Mouse (Mus musculus) kidney, embryonic 16.5 days (tissue): ENCODE measurements around the gene Cdc40. TPM values are rescaled to one million over a fixed set of nuclear protein-coding genes. Genes with fewer than 3 reads are reported as not detected.

Experiments
- ATAC-seq: fragments of 200-750 bp; cut with Nextera tagmentation; 2 replicates; pipeline ENCODE4 v1.8.0; 2017; ENCODE audit warnings: moderate TSS enrichment; ENCODE audit not compliant: low FRiP score, low TSS enrichment
- H3K27ac ChIP-seq: fragments of 300-500 bp; sonication (generic); 2 replicates; pipeline ENCODE4 v1.5.1; 2014; ENCODE audit warnings: low read length
- H3K27me3 ChIP-seq: fragments of 300-500 bp; sonication (generic); 2 replicates; pipeline ENCODE4 v1.6.1; 2014; ENCODE audit warnings: low read length, control low read depth, mixed read lengths; ENCODE audit not compliant: insufficient read depth
- H3K36me3 ChIP-seq: fragments of 300-500 bp; sonication (generic); 2 replicates; pipeline ENCODE4 v1.6.1; 2014; ENCODE audit warnings: low read length, control low read depth, mixed read lengths; ENCODE audit not compliant: insufficient read depth
- H3K4me1 ChIP-seq: fragments of 300-500 bp; sonication (generic); 2 replicates; pipeline ENCODE4 v1.6.1; 2014; ENCODE audit warnings: low read length, control low read depth, mixed read lengths; ENCODE audit not compliant: insufficient read depth
- H3K4me2 ChIP-seq: fragments of 300-500 bp; sonication (generic); replicated peaks from 2 replicates; pipeline ENCODE4 v1.6.1; 2014; ENCODE audit warnings: low read depth, low read length
- H3K4me3 ChIP-seq: fragments of 300-500 bp; sonication (generic); 2 replicates; pipeline ENCODE4 v1.5.1; 2014; ENCODE audit warnings: mild to moderate bottlenecking, low read length
- H3K9ac ChIP-seq: fragments of 300-500 bp; sonication (generic); replicated peaks from 2 replicates; pipeline ENCODE4 v1.6.1; 2014; ENCODE audit warnings: low read length
- H3K9me3 ChIP-seq: fragments of 300-500 bp; sonication (generic); 2 replicates; pipeline ENCODE4 v1.6.1; 2016; ENCODE audit warnings: low read length, control low read depth
- WGBS: fragments of 180-500 bp; shearing (Covaris S2); extraction: QIAGEN DNeasy Blood & Tissue Kit; methylation state at CpG from one replicate; pipeline ENCODE4 v1.1.7; 2014; 5-methylcytosine and 5-hydroxymethylcytosine counted together
- polyA plus RNA-seq: library from polyadenylated mRNA; unstranded; fragments of >200 nt; fragmentation: Nextera tagmentation; extraction: Ambion mirVana; gene quantifications from 2 replicates; pipeline ENCODE4 v1.2.1, GENCODE M21; 2015

Cdc40 gene
- polyA plus RNA-seq, 1 experiment from 2014 or later, result 38.5 TPM

DNA sequence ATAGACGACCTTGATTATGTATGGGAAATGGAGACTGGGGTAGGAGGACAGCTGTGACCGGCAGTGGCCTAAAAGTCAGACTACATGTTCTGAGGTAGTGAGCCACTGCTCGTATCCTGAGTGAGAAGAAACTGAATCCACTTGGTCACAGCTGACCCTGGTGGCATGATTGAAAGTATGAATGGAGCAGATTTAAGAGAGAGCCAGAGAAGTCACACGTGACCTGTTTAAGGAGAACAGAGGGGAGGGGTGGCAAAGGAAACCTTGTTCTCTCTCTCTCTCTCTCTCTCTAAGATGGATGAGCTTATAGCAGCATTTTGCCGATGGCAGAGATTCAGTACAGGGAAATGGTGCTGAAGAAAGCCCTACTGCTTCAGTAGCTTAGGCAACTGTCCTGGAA is 13.5 kb upstream of the Cdc40 start:
- WGBS, result 36% methylated on average over 5 of the region's 5 CpGs
- Histone ChIP-seq H3K27me3 (no peaks in the 10 kb centered on the region), H3K36me3 (no peaks in the 10 kb centered on the region), H3K9ac (no peak overlapping the region), H3K9me3 (no peaks in the 10 kb centered on the region), H3K4me1 (0 out of 2 replicates have a peak, but pooled peaks cover 7% of the 10 kb centered on the region), H3K27ac (no peak overlapping the region), H3K4me3 (no peak overlapping the region), H3K4me2 (no peak overlapping the region)
- no peak for ATAC-seq

DNA sequence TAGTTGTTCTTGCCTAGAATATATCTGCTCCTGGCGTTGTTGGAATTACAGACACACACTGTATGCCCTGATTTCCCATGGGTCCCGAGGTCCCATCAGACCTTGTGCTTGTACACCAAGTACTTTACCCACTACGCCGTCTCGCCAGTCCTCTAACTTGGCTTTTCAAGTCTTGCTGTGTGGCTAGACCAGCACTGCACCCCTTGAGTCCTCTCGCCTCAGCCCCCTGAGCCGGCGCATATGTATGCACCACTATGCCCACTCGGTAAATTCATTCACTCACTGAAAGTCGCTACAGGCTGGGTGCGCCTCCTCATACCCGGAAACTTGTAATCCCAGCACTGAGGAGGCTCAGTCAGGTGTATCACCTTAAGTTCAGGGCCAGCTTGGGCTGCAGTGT is 12.7 kb upstream of the Cdc40 start:
- WGBS, result 87% methylated on average over 12 of the region's 12 CpGs
- Histone ChIP-seq H3K9me3 (no peaks in the 10 kb centered on the region), H3K4me3 (no peak overlapping the region), H3K4me1 (0 out of 2 replicates have a peak, but pooled peaks cover 7% of the 10 kb centered on the region), H3K27ac (no peak overlapping the region), H3K27me3 (no peaks in the 10 kb centered on the region), H3K4me2 (no peak overlapping the region), H3K9ac (no peak overlapping the region), H3K36me3 (no peaks in the 10 kb centered on the region)
- ATAC-seq, result no peak

DNA sequence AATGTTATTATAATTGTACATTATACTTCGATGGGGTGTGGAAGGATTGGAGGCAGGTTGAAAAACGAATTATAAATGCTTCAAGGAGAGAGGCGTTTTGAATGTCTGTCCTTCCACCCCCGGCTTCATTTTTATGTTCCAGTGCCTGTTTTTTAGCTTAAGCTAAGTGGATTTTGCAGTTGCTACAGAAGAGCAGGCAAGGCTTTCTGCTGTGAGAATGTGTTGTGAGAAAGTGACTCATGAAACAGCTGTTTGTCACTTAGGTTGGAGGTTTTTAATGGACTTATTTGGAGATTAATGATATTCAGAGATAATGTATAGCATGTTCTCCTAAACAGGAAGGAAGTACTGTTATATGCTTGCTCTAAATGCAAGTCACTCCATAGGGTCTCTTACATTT is 6.0 kb upstream of the Cdc40 start:
- no peak overlapping the region for H3K4me2 ChIP-seq
- no peak overlapping the region for H3K27ac ChIP-seq
- H3K4me1 ChIP-seq, result no peaks in the 10 kb centered on the region
- ATAC-seq, result no peak
- H3K9ac ChIP-seq, result no peak overlapping the region
- WGBS, result 72% methylated on average over 4 of the region's 4 CpGs
- no peaks in the 10 kb centered on the region for H3K27me3 ChIP-seq
- no peaks in the 10 kb centered on the region for H3K36me3 ChIP-seq
- H3K4me3 ChIP-seq, result no peak overlapping the region
- H3K9me3 ChIP-seq, result no peaks in the 10 kb centered on the region

DNA sequence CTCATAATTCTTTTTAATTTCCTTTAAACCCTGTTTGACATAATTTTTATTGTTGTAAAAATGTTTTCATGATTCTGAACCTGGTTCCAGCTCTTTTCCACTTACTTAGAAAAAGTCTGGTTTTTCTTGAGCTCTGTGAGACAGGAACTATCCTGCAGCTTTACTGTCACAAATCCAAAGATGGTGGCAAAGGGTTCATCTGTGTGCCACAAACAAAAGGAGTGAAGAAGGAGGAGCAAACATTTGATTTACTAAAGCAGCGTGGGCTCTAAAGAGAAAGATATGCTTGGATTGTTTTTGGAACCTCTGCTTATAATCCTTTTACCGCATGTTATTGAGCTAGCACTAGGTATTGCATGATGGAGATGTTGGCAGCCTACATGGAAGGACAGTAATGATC is 4.2 kb upstream of the Cdc40 start:
- Histone ChIP-seq H3K9ac (no peak overlapping the region), H3K4me3 (no peak overlapping the region), H3K27ac (no peak overlapping the region), H3K4me1 (no peaks in the 10 kb centered on the region), H3K27me3 (no peaks in the 10 kb centered on the region), H3K9me3 (no peaks in the 10 kb centered on the region), H3K4me2 (no peak overlapping the region), H3K36me3 (no peaks in the 10 kb centered on the region)
- WGBS, result 76% methylated on average over 2 of the region's 2 CpGs
- no peak for ATAC-seq

DNA sequence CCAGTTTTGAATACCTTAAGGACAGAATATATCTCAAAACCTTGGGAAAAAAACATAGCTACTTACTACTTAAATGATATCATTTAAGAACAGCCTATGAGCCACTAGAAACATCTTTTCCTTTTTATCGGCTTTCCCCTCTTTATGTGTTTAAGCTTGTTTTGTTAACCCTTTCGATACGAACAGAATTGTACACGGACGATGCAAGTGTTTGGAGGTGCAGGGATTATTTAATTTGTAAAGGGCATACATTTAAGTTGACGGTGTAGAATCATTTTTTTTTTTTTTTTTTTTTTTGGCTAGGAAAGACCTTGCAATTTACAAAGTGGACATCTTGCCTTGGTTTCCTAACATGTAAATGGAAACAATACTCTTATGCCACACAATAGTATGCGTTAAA is 2.3 kb upstream of the Cdc40 start:
- H3K4me2 ChIP-seq, result 0 out of 2 replicates have a peak overlapping the region, but pooled peaks have one; percentile 21
- 79% methylated on average over 7 of the region's 7 CpGs for WGBS

DNA sequence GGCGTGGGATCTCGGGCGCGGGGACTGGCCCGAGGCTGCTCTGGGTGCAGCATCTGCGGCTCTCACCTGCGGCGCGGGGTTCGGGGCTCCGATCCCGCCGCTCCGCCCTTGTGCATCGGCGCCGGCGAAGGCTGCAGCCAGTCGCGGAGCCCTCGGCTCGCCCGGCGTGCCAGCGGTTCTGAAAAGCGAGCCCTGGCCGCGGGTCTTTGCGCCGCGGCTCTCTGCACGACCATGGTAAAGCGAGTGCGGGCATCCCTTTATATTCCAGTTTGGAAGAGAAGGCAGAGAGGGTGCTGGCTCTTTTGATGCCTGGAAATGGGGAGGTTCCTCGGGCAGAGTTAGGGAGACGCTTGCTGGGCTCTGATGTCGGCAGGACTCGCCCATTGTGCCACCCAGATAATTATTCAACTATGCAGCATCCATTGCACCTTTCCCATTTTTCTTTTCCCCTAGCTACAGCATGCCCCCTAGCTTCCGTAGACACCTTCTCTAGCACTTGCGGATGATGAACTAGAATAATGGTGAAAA is 1.2 kb upstream of the Cdc40 start:
- H3K9me3 ChIP-seq, result no peaks in the 10 kb centered on the region
- H3K4me1 ChIP-seq, result peaks cover 13% of the 10 kb centered on the region
- H3K4me2 ChIP-seq, result peak overlapping the region; percentile 82
- peak overlapping the region; percentile 92 for H3K27ac ChIP-seq
- peak overlapping the region; percentile 86 for H3K9ac ChIP-seq
- H3K36me3 ChIP-seq, result no peaks in the 10 kb centered on the region; the same call in 1 of the 2 replicates
- peak overlapping the region; percentile 97 for H3K4me3 ChIP-seq
- ATAC-seq, result peak; percentile 3; the same call in 1 of the 2 replicates
- WGBS, result 0% methylated on average over 39 of the region's 40 CpGs
- H3K27me3 ChIP-seq, result no peaks in the 10 kb centered on the region

More for the DNA sequence above, 2.3 kb upstream of the Cdc40 start:
- Histone ChIP-seq H3K4me3 (no peak overlapping the region), H3K27me3 (no peaks in the 10 kb centered on the region), H3K9ac (no peak overlapping the region), H3K9me3 (no peaks in the 10 kb centered on the region), H3K4me1 (peaks cover 11% of the 10 kb centered on the region), H3K27ac (no peak overlapping the region), H3K36me3 (no peaks in the 10 kb centered on the region)
- ATAC-seq, result no peak

DNA sequence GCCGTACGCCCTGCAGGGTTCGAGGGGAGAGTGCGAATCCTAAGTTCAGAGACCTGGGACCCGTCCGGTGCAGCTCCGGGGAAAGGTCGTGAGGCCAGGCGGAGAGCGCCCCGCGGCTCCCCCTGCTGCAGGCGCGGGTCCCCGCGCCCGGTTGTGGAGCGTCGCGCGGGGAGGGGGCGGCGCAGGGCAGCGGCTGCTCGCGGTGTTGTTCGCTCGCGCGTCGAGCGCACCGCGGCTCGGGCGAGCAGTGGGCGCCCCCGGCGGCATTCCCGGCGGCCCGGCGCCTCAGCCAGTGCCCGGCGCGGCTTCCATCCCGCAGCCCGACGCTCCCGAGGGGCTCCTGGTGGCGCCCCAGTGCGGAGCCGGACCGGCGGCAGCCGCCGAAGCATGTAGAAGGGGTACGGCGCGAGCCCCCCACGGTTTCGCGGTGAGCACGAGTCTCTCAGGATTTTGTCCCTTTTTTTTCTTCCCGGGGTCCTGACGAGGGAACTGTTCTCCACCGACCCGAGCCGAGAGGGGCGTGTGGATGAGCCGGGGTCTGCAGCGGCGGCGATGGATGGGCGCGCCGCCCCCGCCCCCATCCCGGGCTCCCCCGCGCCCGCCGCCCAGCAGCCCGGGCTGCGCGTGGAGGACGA is 650 bp upstream of the Cdc40 start:
- peak overlapping the region; percentile 92 for H3K27ac ChIP-seq
- peak overlapping the region; percentile 97 for H3K4me3 ChIP-seq
- peaks cover 13% of the 10 kb centered on the region for H3K4me1 ChIP-seq
- peak overlapping the region; percentile 86 for H3K9ac ChIP-seq
- H3K4me2 ChIP-seq, result peak overlapping the region; percentile 82
- H3K36me3 ChIP-seq, result no peaks in the 10 kb centered on the region; the same call in 1 of the 2 replicates
- H3K27me3 ChIP-seq, result no peaks in the 10 kb centered on the region
- H3K9me3 ChIP-seq, result no peaks in the 10 kb centered on the region
- WGBS, result under 1% methylated on average over 61 of the region's 87 CpGs
- ATAC-seq, result peak; percentile 87; the same call in 1 of the 2 replicates

DNA sequence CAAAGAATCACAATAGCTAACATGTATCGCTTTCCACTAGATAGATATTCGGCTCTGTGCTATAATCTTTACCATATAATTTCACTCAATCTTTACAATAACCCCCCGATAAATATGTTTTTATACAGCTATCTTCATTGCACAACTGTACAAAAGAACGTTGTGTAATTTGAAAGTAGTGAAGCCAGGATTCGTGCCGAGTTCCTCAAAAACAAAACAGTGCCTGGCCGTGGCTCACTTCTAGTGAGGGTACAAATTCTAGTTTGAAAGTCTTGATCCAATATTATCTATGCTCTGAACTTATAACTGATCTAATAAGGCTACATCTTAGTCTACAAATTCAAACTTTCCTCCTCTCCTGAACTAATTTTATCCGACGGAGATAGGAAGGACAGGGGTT is 778 bp downstream of the Cdc40 start:
- no peaks in the 10 kb centered on the region for H3K9me3 ChIP-seq
- ATAC-seq, result no peak
- 14% methylated on average over 9 of the region's 9 CpGs for WGBS
- H3K27me3 ChIP-seq, result no peaks in the 10 kb centered on the region
- peak overlapping the region; percentile 95 for H3K9ac ChIP-seq
- peaks cover 13% of the 10 kb centered on the region for H3K4me1 ChIP-seq
- peak overlapping the region; percentile 67 for H3K27ac ChIP-seq
- H3K36me3 ChIP-seq, result no peaks in the 10 kb centered on the region; the same call in 1 of the 2 replicates
- H3K4me2 ChIP-seq, result peak overlapping the region; percentile 82
- H3K4me3 ChIP-seq, result peak overlapping the region; percentile 97

DNA sequence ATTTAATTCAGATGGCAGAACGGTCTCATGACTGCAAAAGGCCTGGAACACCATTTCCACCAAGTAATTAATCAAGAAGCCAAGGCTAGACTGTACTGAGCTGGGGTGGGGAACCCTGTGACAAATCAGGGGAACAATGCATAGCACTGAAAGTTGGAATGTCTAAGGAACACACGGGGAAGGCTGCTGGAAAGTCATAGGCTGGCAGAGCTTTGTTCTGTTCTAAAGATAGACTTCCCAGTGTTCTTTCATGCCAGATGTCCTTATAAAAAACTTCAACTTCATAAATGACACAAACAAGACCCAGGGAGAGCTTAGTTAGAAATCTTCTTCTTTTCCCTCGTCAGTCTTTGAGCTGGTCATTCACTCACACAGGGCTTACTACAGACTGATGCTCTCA is 1.9 kb downstream of the Cdc40 start:
- no peak overlapping the region for H3K27ac ChIP-seq
- ATAC-seq, result no peak
- H3K4me3 ChIP-seq, result no peak overlapping the region
- no peaks in the 10 kb centered on the region; the same call in 1 of the 2 replicates for H3K36me3 ChIP-seq
- H3K4me2 ChIP-seq, result peak overlapping the region; percentile 82; the same call in 1 of the 2 replicates
- 79% methylated on average over 3 of the region's 3 CpGs for WGBS
- no peaks in the 10 kb centered on the region for H3K27me3 ChIP-seq
- no peaks in the 10 kb centered on the region for H3K9me3 ChIP-seq
- no peak overlapping the region for H3K9ac ChIP-seq
- peaks cover 13% of the 10 kb centered on the region for H3K4me1 ChIP-seq

DNA sequence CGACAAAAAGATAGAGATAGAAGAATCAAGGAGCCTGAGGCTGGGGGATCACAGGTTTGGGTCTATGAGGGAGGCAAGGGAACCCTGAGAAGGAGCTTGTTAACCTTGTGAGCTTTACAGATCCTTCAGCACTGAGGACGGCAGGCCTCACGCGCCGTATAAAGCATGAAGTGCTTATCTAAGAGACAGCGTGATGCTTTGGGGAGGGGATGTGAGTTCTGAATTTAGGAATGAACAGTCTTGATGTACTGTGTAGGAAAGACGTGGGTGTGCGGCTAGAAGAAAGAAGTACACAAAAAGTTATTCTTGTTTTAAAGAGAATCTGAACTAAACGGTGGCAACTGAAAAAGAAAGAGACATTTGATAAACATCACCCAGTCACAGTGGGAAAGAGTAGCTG is 3.1 kb downstream of the Cdc40 start:
- no peak overlapping the region for H3K4me2 ChIP-seq
- 81% methylated on average over 9 of the region's 9 CpGs for WGBS

More for the DNA sequence above, 3.1 kb downstream of the Cdc40 start:
- Histone ChIP-seq H3K4me1 (peaks cover 13% of the 10 kb centered on the region), H3K36me3 (no peaks in the 10 kb centered on the region; the same call in 1 of the 2 replicates), H3K27ac (no peak overlapping the region), H3K4me3 (no peak overlapping the region), H3K27me3 (no peaks in the 10 kb centered on the region), H3K9me3 (no peaks in the 10 kb centered on the region), H3K9ac (no peak overlapping the region)
- no peak for ATAC-seq
